Mouse (Mus musculus): ENCODE results near the gene Lrrc36. TPM values are rescaled to one million over a fixed set of nuclear protein-coding genes. Genes with fewer than 3 reads are reported as not detected.

Gene Lrrc36
- total and polyA plus RNA-seq, 2 experiments from 2014 or later = 0.50 to 1.7 TPM

- no peak for TF ChIP-seq CTCF (IDR thresholded peaks at IDR 0.05; ENCODE audit: low read depth)
- DNase-seq (ENCODE audit: low spot score) (no peak), ATAC-seq (no peak)
- Histone ChIP-seq H3K27me3 (ENCODE audit: insufficient read depth, low read length) (no peaks in the 10 kb centered on the region), H3K9me3 (ENCODE audit: low read length) (no peaks in the 10 kb centered on the region), H3K36me3 (ENCODE audit: insufficient read depth, low read length) (peaks cover 10% of the 10 kb centered on the region; the same call in 1 of the 2 replicates), H3K4me2 (ENCODE audit: low read depth, low read length) (no peak overlapping the region), H3K4me3 (ENCODE audit: low read length) (no peak overlapping the region), H3K9ac (replicated peaks; ENCODE audit: low read length) (no peak overlapping the region), H3K4me1 (ENCODE audit: insufficient read depth, low read length) (peaks cover 41% of the 10 kb centered on the region), H3K27ac (no peak overlapping the region)
- 70% methylated on average over 9 of the region's 9 CpGs for WGBS
Observed at GRCm38 (mm10) chr8:105472983-105473382, 59.6 kb downstream of the Lrrc36 start.

- peak; percentile 20 for TF ChIP-seq CTCF (IDR thresholded peaks at IDR 0.05; ENCODE audit: low read depth)
- 28% methylated on average over 17 of the region's 17 CpGs for WGBS
- no peak overlapping the region for H3K4me2 ChIP-seq (ENCODE audit: low read depth, low read length)
- no peak overlapping the region for H3K4me3 ChIP-seq (ENCODE audit: low read length)
- DNase-seq (ENCODE audit: low spot score) = peak; percentile 73
- peaks cover 10% of the 10 kb centered on the region; the same call in 1 of the 2 replicates for H3K36me3 ChIP-seq (ENCODE audit: insufficient read depth, low read length)
- H3K4me1 ChIP-seq (ENCODE audit: insufficient read depth, low read length) = peaks cover 38% of the 10 kb centered on the region
- no peaks in the 10 kb centered on the region for H3K9me3 ChIP-seq (ENCODE audit: low read length)
- 0 out of 2 replicates have a peak overlapping the region, but pooled peaks have one; percentile 21 for H3K9ac ChIP-seq (replicated peaks; ENCODE audit: low read length)
- no peak for ATAC-seq
- H3K27ac ChIP-seq = peak overlapping the region; percentile 1; the same call in 1 of the 2 replicates
- no peaks in the 10 kb centered on the region for H3K27me3 ChIP-seq (ENCODE audit: insufficient read depth, low read length)
Observed at GRCm38 (mm10) chr8:105473816-105474606, 60.6 kb downstream of the Lrrc36 start.

- ATAC-seq = no peak
- no peak overlapping the region for H3K4me3 ChIP-seq (ENCODE audit: low read length)
- H3K4me1 ChIP-seq (ENCODE audit: insufficient read depth, low read length) = peaks cover 32% of the 10 kb centered on the region
- 0 out of 2 replicates have a peak overlapping the region, but pooled peaks have one; percentile 1 for H3K27ac ChIP-seq
- H3K9ac ChIP-seq (replicated peaks; ENCODE audit: low read length) = 0 out of 2 replicates have a peak overlapping the region, but pooled peaks have one; percentile 13
- no peak for TF ChIP-seq CTCF (IDR thresholded peaks at IDR 0.05; ENCODE audit: low read depth)
- H3K4me2 ChIP-seq (ENCODE audit: low read depth, low read length) = no peak overlapping the region
- WGBS = 48% methylated on average over 5 of the region's 5 CpGs
- H3K9me3 ChIP-seq (ENCODE audit: low read length) = no peaks in the 10 kb centered on the region
- no peaks in the 10 kb centered on the region for H3K27me3 ChIP-seq (ENCODE audit: insufficient read depth, low read length)
- DNase-seq (ENCODE audit: low spot score) = no peak
- peaks cover 10% of the 10 kb centered on the region; the same call in 1 of the 2 replicates for H3K36me3 ChIP-seq (ENCODE audit: insufficient read depth, low read length)
Observed at GRCm38 (mm10) chr8:105474680-105475079, 61.3 kb downstream of the Lrrc36 start.

- Histone ChIP-seq H3K27ac (no peak overlapping the region), H3K36me3 (ENCODE audit: insufficient read depth, low read length) (peaks cover 10% of the 10 kb centered on the region; the same call in 1 of the 2 replicates), H3K9me3 (ENCODE audit: low read length) (no peaks in the 10 kb centered on the region), H3K27me3 (ENCODE audit: insufficient read depth, low read length) (no peaks in the 10 kb centered on the region), H3K4me3 (ENCODE audit: low read length) (no peak overlapping the region), H3K9ac (replicated peaks; ENCODE audit: low read length) (no peak overlapping the region), H3K4me2 (ENCODE audit: low read depth, low read length) (no peak overlapping the region), H3K4me1 (ENCODE audit: insufficient read depth, low read length) (peaks cover 26% of the 10 kb centered on the region)
- ATAC-seq = no peak
- no peak for DNase-seq (ENCODE audit: low spot score)
- TF ChIP-seq CTCF (IDR thresholded peaks at IDR 0.05; ENCODE audit: low read depth) = no peak
- WGBS = 41% methylated on average over 4 of the region's 4 CpGs
Observed at GRCm38 (mm10) chr8:105475254-105475653, 61.9 kb downstream of the Lrrc36 start.

- ATAC-seq = no peak
- no peak overlapping the region for H3K4me2 ChIP-seq (ENCODE audit: low read depth, low read length)
- H3K4me1 ChIP-seq (ENCODE audit: insufficient read depth, low read length) = peaks cover 26% of the 10 kb centered on the region
- WGBS = 81% methylated on average over 8 of the region's 8 CpGs
- TF ChIP-seq CTCF (IDR thresholded peaks at IDR 0.05; ENCODE audit: low read depth) = no peak
- H3K27me3 ChIP-seq (ENCODE audit: insufficient read depth, low read length) = no peaks in the 10 kb centered on the region
- H3K9me3 ChIP-seq (ENCODE audit: low read length) = no peaks in the 10 kb centered on the region
- H3K9ac ChIP-seq (replicated peaks; ENCODE audit: low read length) = no peak overlapping the region
- no peak for DNase-seq (ENCODE audit: low spot score)
- peaks cover 10% of the 10 kb centered on the region; the same call in 1 of the 2 replicates for H3K36me3 ChIP-seq (ENCODE audit: insufficient read depth, low read length)
- no peak overlapping the region for H3K27ac ChIP-seq
- H3K4me3 ChIP-seq (ENCODE audit: low read length) = no peak overlapping the region
Observed at GRCm38 (mm10) chr8:105475742-105476141, 62.4 kb downstream of the Lrrc36 start.

GRCm38 (mm10) chr8:105476161-105476560 lies 62.8 kb downstream of the Lrrc36 start:
- Histone ChIP-seq H3K9ac (replicated peaks; ENCODE audit: low read length) (no peak overlapping the region), H3K27ac (no peak overlapping the region), H3K9me3 (ENCODE audit: low read length) (no peaks in the 10 kb centered on the region), H3K4me2 (ENCODE audit: low read depth, low read length) (no peak overlapping the region), H3K4me1 (ENCODE audit: insufficient read depth, low read length) (peaks cover 26% of the 10 kb centered on the region), H3K36me3 (ENCODE audit: insufficient read depth, low read length) (peaks cover 10% of the 10 kb centered on the region; the same call in 1 of the 2 replicates), H3K27me3 (ENCODE audit: insufficient read depth, low read length) (no peaks in the 10 kb centered on the region), H3K4me3 (ENCODE audit: low read length) (no peak overlapping the region)
- no peak for ATAC-seq
- WGBS = 94% methylated on average over 7 of the region's 7 CpGs
- TF ChIP-seq CTCF (IDR thresholded peaks at IDR 0.05; ENCODE audit: low read depth) = no peak
- no peak for DNase-seq (ENCODE audit: low spot score)

Data from hindbrain, postnatal 0 days (tissue).